Mouse (Mus musculus) hindbrain, embryonic 15.5 days (tissue): ENCODE results near the gene Spata13. TPM values are rescaled to one million over a fixed set of nuclear protein-coding genes. Genes with fewer than 3 reads are reported as not detected.

Experiments used
- ATAC-seq: fragments of 200-750 bp; cut with Nextera tagmentation; 2 replicates; pipeline ENCODE4 v1.8.0; 2017; ENCODE audit warnings: low read depth, moderate number of reproducible peaks, moderate TSS enrichment; ENCODE audit not compliant: low FRiP score
- H3K27ac ChIP-seq: fragments of 300-500 bp; sonication (generic); replicated peaks from 2 replicates; pipeline ENCODE4 v1.5.1; 2015; ENCODE audit warnings: mild to moderate bottlenecking, inconsistent platforms
- H3K27me3 ChIP-seq: fragments of 300-500 bp; sonication (generic); 2 replicates; pipeline ENCODE4 v1.6.1; 2015; ENCODE audit warnings: control low read depth, inconsistent platforms
- H3K36me3 ChIP-seq: fragments of 300-500 bp; sonication (generic); 2 replicates; pipeline ENCODE4 v1.6.1; 2015; ENCODE audit warnings: control low read depth, inconsistent platforms
- H3K4me1 ChIP-seq: fragments of 300-500 bp; sonication (generic); replicated peaks from 2 replicates; pipeline ENCODE4 v1.6.1; 2015; ENCODE audit warnings: control low read depth, inconsistent platforms
- H3K4me2 ChIP-seq: fragments of 300-500 bp; sonication (generic); 2 replicates; pipeline ENCODE4 v1.6.1; 2015; ENCODE audit warnings: moderate library complexity, mild to moderate bottlenecking, inconsistent platforms
- H3K4me3 ChIP-seq: fragments of 300-500 bp; sonication (generic); 2 replicates; pipeline ENCODE4 v1.5.1; 2015; ENCODE audit warnings: mild to moderate bottlenecking, inconsistent platforms
- H3K9ac ChIP-seq: fragments of 300-500 bp; sonication (generic); 2 replicates; pipeline ENCODE4 v1.6.1; 2015; ENCODE audit warnings: inconsistent platforms
- H3K9me3 ChIP-seq: fragments of 300-500 bp; sonication (generic); 2 replicates; pipeline ENCODE4 v1.6.1; 2016; ENCODE audit warnings: control low read depth, inconsistent platforms
- WGBS: fragments of 180-500 bp; shearing (Covaris S2); methylation state at CpG from one replicate; pipeline ENCODE4 v1.1.7; 2015; 5-methylcytosine and 5-hydroxymethylcytosine counted together
- polyA plus RNA-seq: library from polyadenylated mRNA; unstranded; fragments of >200 nt; fragmentation: Nextera tagmentation; extraction: Ambion mirVana; gene quantifications from 2 replicates; pipeline ENCODE4 v1.2.1, GENCODE M21; 2015

Spata13 gene
- polyA plus RNA-seq, 1 experiment from 2014 or later, result 20.5 TPM

DNA sequence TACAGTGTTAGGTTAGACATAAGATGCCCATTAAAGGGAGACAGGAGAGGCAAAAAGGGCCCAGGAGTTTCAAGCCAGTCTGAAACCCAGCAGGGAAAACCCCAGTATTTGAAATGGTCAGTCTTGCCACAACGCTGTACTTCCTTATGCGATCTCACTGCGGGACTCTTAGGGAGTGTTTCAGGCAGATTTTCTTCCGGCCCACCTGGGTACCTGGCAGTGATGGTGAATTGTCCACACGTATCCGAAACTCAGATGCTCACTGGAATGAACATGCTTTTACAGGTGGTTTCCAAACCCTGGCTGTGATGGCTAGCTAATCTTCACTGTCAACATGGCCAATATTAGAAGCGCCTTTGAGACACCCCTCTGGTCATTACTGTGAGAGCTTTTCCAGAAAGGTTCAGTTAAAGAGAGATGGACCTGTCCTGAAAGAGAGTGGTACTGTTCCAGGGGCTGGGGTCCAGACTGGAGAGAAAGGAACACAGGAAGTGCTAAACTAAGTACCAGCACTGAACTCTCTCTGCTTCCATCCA is 148.4 kb downstream of the Spata13 start:
- no peak overlapping the region for H3K4me2 ChIP-seq
- H3K4me3 ChIP-seq, result no peak overlapping the region
- ATAC-seq, result no peak
- H3K36me3 ChIP-seq, result no peaks in the 10 kb centered on the region
- H3K9me3 ChIP-seq, result no peaks in the 10 kb centered on the region
- WGBS, result 52% methylated on average over 7 of the region's 7 CpGs
- no peaks in the 10 kb centered on the region for H3K27me3 ChIP-seq
- no peak overlapping the region for H3K9ac ChIP-seq
- peaks cover 9% of the 10 kb centered on the region for H3K4me1 ChIP-seq
- H3K27ac ChIP-seq, result no peak overlapping the region

DNA sequence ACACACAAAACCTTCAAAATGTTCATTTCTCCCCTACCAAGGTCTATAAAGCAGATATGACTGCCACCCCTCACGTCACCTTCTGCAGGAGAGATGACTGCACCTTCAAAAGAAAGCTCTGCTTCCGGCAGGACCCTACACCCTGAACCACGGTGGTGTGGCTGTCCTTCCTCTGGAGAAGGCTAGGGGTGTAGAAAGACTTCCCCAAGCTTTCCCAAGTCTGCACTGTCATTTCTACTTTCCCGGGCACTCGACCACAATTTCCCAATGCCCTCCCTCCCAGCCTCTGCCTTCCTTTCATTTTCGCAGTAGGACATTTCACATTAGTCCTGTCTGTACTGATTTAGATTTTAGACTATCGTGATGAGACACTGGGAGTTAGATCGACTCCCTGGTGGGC is 149.4 kb downstream of the Spata13 start:
- Histone ChIP-seq H3K9ac (no peak overlapping the region), H3K4me2 (no peak overlapping the region), H3K9me3 (no peaks in the 10 kb centered on the region), H3K27me3 (no peaks in the 10 kb centered on the region), H3K4me3 (no peak overlapping the region), H3K36me3 (peaks cover 4% of the 10 kb centered on the region), H3K4me1 (peaks cover 9% of the 10 kb centered on the region), H3K27ac (no peak overlapping the region)
- WGBS, result 53% methylated on average over 8 of the region's 8 CpGs
- no peak for ATAC-seq

DNA sequence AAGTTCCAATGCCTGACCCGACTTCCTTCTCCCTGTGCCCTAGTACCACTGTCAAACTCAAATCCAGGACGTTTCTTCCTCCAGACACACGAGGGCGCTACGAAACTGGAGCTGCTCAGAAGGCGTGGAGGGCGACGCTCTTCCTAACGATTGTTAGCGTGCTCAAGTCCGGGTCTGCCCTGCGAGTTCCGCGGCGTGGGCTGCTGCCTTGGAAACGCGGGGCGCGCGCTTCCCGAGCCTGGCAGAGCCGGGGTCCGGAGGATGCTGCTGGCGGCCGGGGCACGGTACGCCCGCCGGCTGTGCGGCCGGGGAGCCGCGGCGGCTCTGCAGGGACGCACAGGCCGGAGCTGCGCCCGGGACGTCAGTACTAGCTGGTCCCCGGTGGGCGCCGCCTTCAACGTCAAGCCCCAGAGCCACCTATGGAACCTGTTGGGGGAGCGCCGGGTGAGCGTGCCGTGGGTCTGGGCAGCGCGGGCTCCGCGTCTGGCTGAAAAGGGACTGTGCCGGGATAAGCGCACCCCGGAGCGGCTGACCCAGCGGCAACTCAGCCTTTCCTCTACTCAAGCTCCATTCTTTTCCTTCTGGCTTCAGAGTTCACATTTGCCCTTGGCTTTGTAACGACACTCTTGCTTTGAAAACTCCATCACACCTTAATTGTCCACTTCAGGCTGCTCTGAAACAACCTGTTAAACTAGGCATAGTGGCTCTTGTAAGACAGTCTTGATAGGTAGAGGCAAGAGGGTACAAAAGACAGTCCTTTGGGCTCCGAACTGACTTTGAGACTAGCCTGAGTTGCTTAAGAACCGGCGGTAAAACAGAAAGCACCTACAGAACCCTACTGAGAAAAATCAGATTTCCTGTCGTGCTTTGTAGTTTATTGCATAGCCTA is 150.9 kb downstream of the Spata13 start, which contains the start of gene Mipep:
TSS of gene Mipep (plus strand) at position 147 of the 889 bp plus-strand sequence.
- WGBS, result under 1% methylated on average over 61 of the region's 61 CpGs
- peak within 1 kb of the TSS; percentile 59 for H3K27ac ChIP-seq

DNA sequence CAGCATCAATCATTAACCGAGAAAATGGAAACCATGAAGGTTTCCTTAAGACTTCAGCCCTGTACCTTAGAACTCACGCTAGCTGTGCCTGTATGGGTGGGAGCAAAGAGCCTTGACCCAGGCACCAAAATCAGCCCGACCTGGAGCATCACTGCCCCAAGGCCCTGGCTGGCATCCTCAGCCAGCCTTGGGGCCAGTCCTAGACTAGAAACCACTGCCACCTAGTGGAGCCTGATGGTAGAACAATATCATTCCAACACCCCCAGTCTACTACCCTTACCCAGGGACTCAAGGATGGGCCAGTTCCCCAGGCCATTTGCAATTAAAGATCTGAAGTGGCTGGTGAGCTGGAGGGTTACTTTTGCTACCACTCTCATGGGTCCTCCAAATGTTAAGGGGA is 156.3 kb downstream of the Spata13 start:
- peaks cover 28% of the 10 kb centered on the region for H3K36me3 ChIP-seq
- WGBS, result 38% methylated on average over 3 of the region's 3 CpGs
- H3K27me3 ChIP-seq, result no peaks in the 10 kb centered on the region
- no peak overlapping the region for H3K4me2 ChIP-seq
- H3K4me3 ChIP-seq, result no peak overlapping the region
- no peak overlapping the region for H3K9ac ChIP-seq
- no peak overlapping the region for H3K27ac ChIP-seq
- peak; percentile 61; the same call in 1 of the 2 replicates for ATAC-seq
- no peaks in the 10 kb centered on the region for H3K9me3 ChIP-seq
- H3K4me1 ChIP-seq, result peaks cover 6% of the 10 kb centered on the region

More for the DNA sequence above, 150.9 kb downstream of the Spata13 start, which contains the start of gene Mipep:
- H3K9ac ChIP-seq, result peak within 1 kb of the TSS; percentile 56
- H3K4me2 ChIP-seq, result peak within 1 kb of the TSS; percentile 65
- peaks cover 9% of the 10 kb centered on the region for H3K4me1 ChIP-seq
- peak within 1 kb of the TSS; percentile 59 for H3K4me3 ChIP-seq
- H3K9me3 ChIP-seq, result no peaks in the 10 kb centered on the region
- no peaks in the 10 kb centered on the region for H3K27me3 ChIP-seq
- peak; percentile 95 for ATAC-seq
- peaks cover 11% of the 10 kb centered on the region for H3K36me3 ChIP-seq

DNA sequence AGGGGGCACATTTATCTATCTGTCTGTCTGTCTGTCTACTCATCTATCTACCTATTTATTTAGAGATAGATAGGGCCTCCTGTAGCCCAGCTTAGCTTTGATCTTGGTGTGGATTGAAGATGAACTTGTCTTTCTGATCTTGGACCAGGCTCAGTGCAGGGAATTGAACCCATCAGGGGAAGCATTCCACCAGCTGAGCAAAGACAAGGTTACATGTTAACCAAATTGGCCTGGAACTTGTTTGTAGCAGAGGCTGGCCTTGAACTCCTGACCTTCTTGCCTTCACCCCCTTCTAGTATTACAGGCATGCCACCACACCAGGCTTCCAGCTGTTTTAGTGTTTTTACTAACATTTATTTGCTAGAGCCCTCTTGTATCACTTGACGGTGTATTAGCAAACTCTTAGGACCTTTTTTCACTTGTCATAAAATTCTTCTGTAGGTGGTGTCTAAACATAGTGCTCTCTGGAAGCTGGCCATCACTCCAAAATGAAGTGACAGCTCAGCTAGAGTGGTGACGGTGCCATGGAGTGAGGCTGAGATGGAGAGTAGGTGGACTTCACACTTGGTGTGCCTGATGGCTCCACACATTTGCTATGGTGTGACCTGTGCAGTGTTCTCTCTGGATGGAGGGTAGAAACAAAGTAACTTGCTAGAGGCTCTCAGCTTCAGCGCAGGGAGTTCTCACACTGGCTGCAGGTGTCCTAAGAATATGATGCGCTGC is 163.0 kb downstream of the Spata13 start:
- WGBS, result 89% methylated on average over 4 of the region's 4 CpGs
- Histone ChIP-seq H3K4me1 (no peaks in the 10 kb centered on the region), H3K27me3 (no peaks in the 10 kb centered on the region), H3K9ac (no peak overlapping the region), H3K4me3 (no peak overlapping the region), H3K4me2 (no peak overlapping the region), H3K36me3 (peaks cover 15% of the 10 kb centered on the region), H3K9me3 (no peaks in the 10 kb centered on the region), H3K27ac (no peak overlapping the region)
- no peak for ATAC-seq

DNA sequence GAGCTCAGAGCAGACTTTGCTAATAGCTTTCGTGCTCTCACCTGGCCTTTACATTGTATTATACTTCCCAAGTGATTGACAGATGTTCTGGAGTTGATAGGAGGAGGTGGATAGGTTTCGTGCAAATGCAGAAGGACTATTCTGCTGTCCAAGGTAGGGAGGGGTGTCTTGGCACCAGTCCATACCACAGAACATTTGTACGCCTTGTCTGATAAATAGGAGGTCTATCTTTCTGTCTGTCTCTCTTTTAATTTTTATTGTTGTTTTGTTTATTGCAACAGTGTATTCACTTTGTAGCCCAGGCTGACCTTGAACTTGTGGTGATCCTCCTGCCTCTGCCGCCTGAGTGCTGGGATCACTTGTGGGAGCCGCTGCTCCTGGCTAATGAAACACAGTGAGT is 163.8 kb downstream of the Spata13 start:
- Histone ChIP-seq H3K4me2 (no peak overlapping the region), H3K27ac (no peak overlapping the region), H3K4me1 (no peaks in the 10 kb centered on the region), H3K9me3 (no peaks in the 10 kb centered on the region), H3K4me3 (no peak overlapping the region), H3K36me3 (peaks cover 18% of the 10 kb centered on the region), H3K27me3 (no peaks in the 10 kb centered on the region), H3K9ac (no peak overlapping the region)
- 90% methylated on average over 5 of the region's 5 CpGs for WGBS
- ATAC-seq, result no peak

DNA sequence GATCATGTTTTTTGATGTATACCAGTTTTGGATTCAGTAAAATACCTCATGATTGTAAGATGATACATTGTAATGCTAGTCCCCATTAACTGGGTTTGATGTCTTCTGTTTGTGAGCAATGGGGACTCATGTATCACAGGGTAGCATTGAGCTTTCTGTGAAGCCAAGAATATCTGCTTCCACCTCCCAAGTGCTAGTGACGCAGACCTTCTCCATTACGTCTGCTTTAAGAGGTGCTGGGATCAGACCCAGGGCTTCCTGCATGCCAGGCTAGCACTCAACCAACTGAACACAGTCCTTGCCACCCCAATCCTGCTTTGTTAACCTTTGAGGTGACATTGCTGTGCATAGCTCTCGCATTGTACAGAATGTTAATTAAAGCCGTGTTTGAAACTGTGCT is 164.9 kb downstream of the Spata13 start:
- Histone ChIP-seq H3K36me3 (peaks cover 22% of the 10 kb centered on the region), H3K27ac (no peak overlapping the region), H3K9ac (no peak overlapping the region), H3K9me3 (no peaks in the 10 kb centered on the region), H3K4me3 (no peak overlapping the region), H3K4me1 (no peaks in the 10 kb centered on the region), H3K4me2 (no peak overlapping the region), H3K27me3 (no peaks in the 10 kb centered on the region)
- ATAC-seq, result no peak
- WGBS, result 92% methylated on average over 4 of the region's 4 CpGs

DNA sequence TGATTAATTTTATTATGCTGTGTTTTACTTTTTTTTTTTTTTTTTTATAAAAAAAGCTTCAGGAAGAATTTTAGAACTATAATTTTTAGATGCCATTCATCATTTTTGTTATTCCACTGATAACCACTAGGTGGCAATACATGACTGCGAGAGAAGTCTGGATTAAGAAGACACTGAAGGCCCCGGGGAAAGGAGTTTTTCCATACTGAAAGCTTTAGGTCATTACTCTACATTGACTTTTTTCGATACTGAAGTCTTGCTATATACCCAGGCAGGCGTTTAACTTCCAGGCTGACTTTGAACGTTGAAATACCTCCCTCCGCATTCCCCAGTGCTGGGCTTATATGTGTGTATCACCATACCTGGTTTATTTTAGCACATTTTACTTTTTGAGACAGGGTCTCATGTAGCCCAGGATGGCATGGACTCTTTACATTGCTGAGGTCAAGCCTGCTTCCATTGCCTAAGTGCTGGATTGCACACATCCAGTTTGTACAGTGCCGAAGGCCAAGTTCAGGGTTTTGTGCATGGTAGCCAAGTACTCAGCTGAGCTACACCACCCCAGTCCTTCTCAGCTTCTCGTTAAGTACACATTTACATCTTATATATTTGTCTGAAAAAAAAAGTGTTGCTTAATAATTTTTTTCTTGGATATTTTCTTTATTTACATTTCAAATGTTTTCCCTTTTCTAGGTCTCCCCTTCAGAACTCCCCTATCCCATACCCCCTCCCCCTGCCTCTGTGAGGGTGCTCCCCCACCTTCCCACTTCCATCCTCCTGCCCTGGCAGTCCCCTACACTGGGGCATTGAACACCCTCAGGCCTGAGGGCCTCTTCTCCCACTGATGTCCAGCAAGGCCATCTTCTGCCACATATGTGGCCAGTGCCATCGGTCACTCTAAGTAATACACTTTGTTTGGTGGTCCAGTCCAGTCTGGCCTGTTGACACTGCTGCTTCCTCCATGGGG is 166.2 kb downstream of the Spata13 start:
- Histone ChIP-seq H3K27me3 (no peaks in the 10 kb centered on the region), H3K9me3 (no peaks in the 10 kb centered on the region), H3K4me2 (no peak overlapping the region), H3K4me1 (no peaks in the 10 kb centered on the region), H3K9ac (no peak overlapping the region), H3K27ac (no peak overlapping the region), H3K4me3 (no peak overlapping the region), H3K36me3 (peaks cover 28% of the 10 kb centered on the region)
- ATAC-seq, result peak; percentile 48; the same call in 1 of the 2 replicates
- 56% methylated on average over 9 of the region's 9 CpGs for WGBS

DNA sequence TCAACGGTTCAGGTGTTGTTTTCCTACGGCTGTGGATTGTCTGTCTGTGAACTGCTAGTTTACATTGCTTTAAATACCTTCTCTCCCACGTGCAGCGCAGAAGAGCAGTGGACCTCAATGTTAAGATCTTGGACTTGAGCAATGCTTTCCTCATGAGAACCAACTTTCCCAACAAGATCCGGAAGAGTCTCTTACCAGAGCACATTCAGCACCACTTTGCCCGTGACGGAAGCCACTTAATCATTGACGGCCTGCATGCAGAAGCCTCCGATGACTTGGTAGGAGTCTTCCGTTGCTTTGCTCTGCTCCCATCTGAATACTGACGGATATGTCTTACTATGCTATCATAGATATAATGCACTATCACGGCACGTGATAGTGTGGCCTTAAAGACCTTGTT is 168.2 kb downstream of the Spata13 start:
- WGBS, result 97% methylated on average over 13 of the region's 13 CpGs
- no peaks in the 10 kb centered on the region for H3K4me1 ChIP-seq
- H3K4me2 ChIP-seq, result no peak overlapping the region
- no peak overlapping the region for H3K4me3 ChIP-seq
- H3K36me3 ChIP-seq, result peaks cover 19% of the 10 kb centered on the region
- no peak overlapping the region for H3K27ac ChIP-seq
- H3K9me3 ChIP-seq, result no peaks in the 10 kb centered on the region
- no peak overlapping the region for H3K9ac ChIP-seq
- H3K27me3 ChIP-seq, result no peaks in the 10 kb centered on the region
- ATAC-seq, result no peak

DNA sequence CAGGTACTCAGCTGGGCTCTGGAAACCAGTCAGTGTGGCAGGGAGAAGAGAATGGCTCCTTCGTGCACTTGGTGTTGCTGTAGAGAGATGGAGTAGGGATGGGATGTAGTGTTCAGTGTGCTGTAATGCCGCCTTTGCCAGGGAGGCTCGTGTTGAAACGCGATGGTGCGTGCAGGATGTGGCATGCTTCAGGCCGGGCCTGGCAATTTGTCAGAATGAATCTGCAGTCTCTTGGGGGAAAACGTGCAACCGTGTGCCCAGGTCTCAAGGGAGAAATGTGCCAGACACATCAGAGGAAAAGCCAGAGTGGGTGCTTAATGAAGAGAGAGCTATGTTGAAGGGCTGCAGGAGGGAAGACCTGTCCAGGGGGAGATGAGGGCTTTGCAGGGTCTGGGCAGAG is 171.2 kb downstream of the Spata13 start:
- Histone ChIP-seq H3K27me3 (no peaks in the 10 kb centered on the region), H3K36me3 (peaks cover 18% of the 10 kb centered on the region), H3K4me1 (no peaks in the 10 kb centered on the region), H3K27ac (no peak overlapping the region), H3K4me3 (no peak overlapping the region), H3K4me2 (no peak overlapping the region), H3K9me3 (no peaks in the 10 kb centered on the region), H3K9ac (no peak overlapping the region)
- ATAC-seq, result no peak
- 88% methylated on average over 9 of the region's 9 CpGs for WGBS

DNA sequence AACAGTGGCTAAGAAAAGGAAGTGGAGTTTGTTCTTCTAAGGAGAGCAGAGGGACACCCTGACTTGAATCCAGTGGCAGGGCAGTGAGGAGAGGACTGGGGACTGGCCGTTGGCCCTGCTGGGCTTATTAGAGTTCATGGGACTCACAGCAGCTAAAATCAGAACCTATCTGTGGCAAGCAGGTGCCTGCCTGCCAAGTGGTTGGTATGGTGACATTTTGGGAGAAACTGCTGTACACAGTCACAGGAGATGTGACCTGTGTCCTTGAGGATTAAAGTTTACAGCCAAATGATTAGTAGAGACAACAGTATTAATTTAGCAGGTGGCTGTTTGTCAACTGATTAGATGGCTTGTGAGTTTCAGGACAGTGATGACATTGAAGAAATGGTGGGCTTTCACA is 172.1 kb downstream of the Spata13 start:
- Histone ChIP-seq H3K36me3 (peaks cover 18% of the 10 kb centered on the region), H3K9ac (no peak overlapping the region), H3K4me1 (no peaks in the 10 kb centered on the region), H3K27ac (no peak overlapping the region), H3K9me3 (no peaks in the 10 kb centered on the region), H3K4me3 (no peak overlapping the region), H3K4me2 (no peak overlapping the region), H3K27me3 (no peaks in the 10 kb centered on the region)
- 92% methylated on average over 1 of the region's 1 CpGs for WGBS
- ATAC-seq, result no peak
